Mouse (Mus musculus) heart, adult 8-10 months (tissue): Measurements from ENCODE around the gene Cntnap5b. TPM values are rescaled to one million over a fixed set of nuclear protein-coding genes. Genes with fewer than 3 reads are reported as not detected.
"Not testable (repeated sequence)": the region's sequence is repeated elsewhere in the genome, so short reads cannot be mapped to it uniquely, and the experiment has no call there.

Experiments used
- DNase-seq: peaks from one replicate; pipeline ENCODE4 v3.0.0; 2022; ENCODE audit warnings: low spot score
- total RNA-seq, 4 experiments: library from RNA; stranded (reverse); gene quantifications; 2 replicates each; pipeline ENCODE4 v1.2.4; 2022

Gene Cntnap5b
- total RNA-seq: under 1 TPM; 0.44 to 0.79 (median 0.57) TPM

DNA sequence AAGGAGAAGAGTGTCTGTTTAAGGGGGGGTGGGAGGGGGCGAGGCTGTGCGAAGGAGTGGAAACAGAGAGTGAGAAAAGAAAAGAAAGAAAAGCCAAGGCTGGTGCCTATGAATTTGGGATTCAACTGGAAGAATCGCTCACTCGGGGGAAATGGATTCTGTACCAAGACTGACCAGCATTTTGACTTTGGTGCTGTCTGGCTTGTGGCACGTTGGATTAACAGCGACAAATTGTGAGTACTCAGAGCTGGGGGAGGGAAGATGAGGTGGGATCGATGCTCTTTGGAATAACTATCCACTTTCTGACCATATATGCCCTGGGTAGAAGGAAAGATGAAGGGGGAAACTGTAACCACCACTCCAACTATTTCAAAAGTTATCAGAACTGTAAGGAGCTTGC lies at the start of gene Cntnap5b:
TSS of gene Cntnap5b (plus strand) at position 152 of the 400 bp plus-strand sequence.
- DNase-seq: no peak

DNA sequence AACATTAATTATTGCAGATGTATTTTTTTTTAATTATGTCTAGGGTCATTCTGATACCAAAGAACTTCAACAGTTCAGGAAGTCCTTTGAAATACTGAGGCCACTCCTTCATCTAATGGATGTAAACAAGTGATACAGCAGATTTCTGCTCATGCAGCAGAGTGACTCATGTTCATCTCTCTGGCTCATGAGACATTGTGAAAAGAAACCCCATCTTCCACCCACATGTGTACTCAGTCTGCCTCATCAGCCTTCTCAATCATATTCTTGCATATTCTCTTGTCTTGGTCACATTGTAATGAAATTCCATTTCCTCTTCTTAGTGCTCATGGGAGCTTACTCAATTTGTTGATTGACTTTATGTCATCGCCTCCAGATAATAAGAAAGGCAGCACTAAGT lies 12.6 kb upstream of the Cntnap5b start:
- no peak for DNase-seq

DNA sequence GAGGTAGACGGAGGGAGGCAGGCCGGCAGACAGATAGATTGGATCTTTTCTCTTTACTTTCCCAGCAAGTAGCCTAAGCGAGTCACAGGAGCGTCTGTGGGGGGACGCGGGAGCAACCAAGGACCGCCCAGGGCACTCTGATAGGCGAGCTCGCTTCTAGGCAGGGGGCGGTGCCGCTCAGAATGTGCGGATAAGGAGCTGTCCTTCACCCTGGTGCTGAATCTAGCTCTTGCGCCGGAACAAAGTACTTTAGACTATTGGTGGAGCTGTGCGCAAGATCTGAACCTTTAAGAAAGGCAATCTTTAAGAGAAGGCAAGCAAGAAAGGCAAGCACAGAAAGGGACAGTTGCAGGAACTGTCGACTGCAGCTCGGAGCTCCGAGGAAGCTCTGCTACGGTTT lies 382 bp upstream of the Cntnap5b start:
- no peak for DNase-seq

DNA sequence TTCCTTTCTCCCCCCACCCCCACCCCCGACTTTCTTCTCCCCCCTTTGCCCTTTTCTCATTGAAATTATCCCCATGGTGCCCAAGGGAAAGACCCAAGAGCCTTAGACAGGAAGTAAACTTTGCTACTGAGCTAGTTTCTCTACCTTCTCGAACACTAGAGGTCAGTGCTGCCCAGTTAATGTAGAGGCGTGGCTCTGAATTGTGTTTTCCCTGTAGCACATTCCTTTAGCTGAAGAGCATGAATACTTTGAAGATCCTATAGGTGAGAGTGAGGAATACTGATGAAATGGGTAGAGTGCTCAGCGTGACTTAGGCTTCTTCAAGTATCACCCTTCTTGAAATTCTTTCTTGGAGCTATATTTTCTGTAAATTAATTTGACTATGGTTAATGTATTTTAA lies 1.6 kb downstream of the Cntnap5b start:
- DNase-seq: no peak

DNA sequence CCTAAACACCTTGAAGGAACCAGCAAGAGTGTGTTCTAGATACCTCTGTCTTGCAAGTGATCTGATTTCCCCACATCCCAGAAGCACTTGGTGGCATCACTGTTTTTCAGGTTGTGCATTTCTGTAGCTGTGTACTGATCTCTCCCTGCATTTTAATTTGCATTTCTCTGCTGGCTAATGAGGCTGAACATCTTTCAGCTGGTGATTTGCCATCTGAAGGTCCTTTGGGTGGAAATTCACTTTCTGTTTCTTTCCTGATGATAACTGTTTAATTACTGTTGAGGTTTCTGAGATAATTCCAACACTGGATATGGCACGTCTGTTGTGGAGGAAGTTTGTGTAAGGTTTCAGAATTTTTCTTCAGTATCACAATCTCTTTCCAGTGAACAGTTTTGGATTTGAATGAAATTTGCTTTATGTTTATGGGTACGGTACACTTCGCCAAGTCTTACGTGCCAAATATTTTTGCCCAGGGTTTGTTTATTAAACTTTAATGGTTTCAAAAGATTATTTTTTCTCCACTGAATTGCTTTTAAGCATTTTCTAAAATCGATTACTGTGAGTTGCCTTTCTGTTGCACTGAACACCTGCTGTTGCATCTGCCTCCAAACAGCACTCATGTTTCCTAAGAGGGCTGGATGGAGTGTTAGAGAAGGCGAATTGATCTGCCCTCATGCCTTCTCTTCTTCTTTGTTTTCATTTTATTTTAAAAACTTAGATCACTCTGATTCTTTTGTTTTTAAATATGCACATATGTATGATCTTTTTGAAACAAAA lies 41.0 kb downstream of the Cntnap5b start:
- no peak for DNase-seq

DNA sequence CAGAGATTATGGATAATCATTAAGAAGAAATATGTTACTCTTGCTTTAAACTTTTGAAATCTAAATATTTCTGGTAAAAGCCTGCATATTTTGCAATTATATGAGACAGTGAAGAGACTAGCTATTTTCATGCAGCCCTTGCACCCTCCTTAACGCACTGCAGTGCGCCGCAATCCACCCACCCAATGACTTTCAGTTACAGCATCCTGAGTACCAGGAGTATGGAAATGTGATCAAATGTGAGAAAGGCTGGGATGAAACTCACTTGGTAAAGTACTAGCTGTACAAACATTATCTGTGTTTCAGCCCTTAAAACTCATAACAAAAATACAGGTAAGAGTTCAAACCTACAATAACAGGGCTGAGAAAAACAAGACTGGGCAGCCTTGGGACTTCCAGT lies 99.8 kb downstream of the Cntnap5b start:
- DNase-seq: no peak

DNA sequence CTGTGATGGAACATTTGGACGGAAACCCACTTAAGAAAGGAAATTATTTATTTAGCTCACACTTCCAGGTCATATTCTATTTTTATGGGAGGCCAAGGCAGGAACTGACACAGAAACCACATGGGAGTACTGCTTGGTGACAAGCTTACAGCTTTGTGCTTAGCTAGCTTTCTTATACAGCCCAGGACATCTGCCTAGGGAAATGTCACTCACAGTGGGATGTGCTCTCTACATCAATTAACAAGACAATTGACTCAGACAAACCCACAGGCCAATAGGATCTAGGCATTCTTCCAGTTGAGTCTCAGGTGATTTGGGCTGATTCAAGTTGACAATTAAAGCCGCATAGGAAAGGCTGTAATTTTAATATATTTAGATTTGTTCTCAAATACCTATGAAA lies 135.2 kb downstream of the Cntnap5b start:
- DNase-seq: no peak

DNA sequence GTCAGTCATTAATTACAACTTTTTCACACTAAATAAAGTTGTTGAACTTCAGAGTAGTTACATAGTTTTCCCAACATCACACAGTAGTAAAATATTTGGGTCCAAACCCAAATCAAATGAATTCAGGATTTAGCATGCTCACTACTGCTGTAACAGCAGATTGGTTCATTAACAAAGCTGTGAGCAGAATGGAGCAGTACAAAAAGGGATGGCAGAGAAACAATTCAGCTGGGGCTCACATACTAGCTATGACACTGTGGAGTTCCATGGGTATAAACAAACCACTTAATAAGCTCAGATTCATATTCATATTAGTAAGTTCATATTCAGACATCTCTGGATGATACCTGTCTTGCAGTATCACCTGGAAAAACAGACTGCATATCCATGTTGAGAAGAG lies 170.9 kb downstream of the Cntnap5b start:
- DNase-seq: no peak

DNA sequence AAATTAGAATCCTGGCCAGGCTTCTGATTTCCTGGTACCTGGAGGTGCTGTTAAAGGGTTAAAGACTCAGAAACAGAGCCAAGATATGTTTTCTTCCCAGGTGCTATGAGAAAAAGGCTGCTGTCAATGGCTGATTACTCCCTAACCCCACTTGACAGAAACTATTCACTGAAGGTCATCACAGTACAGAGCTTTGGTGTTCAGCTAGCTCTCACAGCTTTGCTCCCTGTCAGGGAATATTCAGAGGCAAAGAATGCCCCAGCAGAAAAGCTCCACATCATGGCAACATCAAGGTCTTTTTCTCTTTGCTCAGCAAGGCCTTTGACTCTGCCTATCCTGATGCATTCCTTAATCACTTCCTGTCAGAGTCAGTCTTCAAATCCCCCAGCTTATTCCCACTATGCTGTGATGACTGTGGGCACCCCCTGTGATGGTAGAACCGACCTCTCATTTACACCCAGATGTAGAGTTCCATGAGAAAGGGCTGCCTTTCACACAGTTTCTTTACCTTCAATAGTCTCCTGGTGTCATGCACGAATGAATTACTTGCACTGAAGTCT lies 186.9 kb downstream of the Cntnap5b start:
- no peak for DNase-seq

DNA sequence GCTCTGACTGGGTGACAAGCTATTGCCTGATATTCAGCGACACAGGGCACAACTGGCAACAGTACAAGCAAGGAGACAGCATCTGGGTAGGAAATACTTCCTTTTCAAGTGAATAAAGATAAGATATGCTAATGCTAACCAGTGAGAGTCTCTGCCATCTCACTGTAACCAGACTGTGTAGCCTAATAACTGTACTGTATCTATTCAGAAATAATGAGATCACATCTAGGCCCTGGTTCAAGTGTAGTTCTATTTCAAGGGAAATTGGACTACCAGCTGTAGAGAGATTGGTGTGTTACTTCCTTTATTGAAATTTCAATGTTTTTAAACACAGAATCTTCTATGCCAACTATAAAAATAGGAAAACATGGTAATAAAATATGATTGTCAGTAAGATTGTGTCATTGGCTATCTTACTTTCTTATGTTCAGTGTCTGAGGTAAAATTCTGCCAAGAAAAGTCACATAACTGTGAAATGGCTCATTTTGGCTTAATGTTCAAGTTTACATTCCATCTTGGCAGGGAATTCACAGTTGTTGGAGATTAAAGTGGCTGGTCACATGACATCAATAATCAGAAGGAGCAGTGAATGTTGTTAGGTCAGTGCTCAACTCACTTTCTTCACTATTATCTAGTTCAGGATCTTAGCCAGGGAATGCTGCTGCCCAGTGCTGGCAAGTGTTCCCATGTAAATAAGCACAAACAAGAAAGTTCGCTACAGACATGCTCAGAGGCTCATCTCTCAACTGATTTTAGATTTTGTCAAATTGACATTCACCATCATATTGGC lies 194.9 kb downstream of the Cntnap5b start:
- DNase-seq: no peak

DNA sequence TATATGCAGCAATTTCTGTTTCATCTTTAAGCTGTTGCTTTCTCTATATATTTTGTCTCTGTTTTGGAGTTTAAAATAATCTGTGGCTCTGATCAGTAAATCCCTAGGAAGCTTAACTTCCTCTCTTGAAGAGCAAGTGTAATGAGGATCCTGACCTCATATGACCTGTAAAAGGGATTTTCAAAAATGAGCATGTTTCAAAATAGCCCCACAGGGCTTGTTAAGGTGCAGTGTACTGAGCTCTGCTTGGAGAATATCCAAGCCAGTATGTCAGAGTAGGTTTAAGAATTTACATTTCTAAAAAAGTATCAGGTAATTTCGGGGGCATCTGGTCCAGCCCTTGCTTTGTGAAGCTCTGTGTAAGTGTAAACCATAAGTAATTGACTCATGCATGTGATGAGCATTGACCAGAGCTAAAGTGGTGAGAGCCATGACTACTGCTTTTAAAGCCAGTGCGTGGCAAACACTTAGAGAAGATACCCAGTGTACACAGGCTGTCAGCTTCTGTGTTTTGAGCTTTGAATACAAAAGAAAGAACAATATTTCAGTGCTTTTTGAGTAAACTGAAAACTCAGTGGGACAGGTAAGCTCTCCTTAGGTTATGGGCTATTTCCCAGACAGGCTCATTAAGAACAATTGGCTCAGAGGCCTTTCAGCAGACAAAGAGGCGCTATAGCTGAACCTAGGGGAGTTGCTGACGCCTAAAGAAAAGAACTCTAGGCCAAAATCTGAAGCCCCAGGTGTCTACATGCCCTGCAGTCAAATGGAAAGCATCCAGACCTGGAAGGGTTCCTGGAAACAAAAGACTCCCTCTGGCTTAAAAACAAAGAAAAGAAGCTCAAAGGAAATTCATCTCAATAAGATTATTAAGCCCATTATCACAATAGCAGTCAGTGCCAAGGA lies 197.9 kb downstream of the Cntnap5b start:
- no peak for DNase-seq

DNA sequence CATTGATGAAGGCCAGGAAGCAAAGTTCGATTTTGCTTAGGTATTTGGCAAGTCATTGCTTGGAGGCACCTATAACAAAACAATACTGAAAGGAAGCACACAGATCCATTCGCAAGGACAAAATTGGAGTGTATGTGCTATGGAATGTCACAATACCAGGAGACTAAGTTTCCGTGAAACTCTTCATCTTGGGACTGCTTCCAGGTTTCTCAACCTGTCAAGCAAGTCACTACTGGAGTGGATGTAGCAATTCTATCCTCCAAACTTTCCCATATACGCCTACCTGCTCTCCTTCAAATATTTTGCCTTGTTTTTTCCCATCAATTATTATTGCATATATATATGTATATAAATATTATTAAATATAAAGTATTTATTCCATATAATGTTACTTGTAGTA lies 228.7 kb downstream of the Cntnap5b start:
- DNase-seq: not testable (repeated sequence)

DNA sequence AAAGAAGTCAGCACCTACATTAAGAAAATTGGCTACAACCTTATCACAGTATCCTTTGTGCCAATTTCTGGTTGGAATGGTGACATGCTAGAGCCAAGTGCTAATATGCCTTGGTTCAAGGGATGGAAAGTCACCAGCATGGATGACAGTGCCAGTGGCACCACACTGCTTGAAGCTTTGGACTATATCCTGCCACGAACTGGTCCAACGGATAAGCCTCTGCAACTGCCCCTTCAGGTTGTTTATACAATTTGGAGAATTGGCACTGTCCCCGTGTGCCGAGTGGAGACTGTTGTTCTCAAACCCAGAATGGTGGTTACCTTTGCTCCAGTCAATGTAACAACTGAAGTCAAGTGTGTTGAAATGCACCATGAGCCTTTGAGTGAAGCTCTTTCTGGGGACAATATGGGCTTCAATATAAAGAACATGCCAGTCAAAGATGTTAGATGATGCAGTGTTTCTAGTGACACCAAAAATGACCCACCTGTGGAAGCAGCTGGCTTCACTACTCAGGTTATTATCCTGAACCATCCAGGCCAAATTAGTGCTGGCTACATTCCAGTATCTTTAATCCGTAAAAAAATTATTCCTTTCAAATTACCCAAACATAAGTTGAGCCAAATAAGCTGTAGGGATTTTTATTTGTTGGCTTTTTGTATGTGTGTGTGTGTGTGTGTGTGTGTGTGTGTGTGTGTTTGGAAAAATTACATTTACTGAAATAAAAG lies 233.6 kb downstream of the Cntnap5b start:
- no peak for DNase-seq

DNA sequence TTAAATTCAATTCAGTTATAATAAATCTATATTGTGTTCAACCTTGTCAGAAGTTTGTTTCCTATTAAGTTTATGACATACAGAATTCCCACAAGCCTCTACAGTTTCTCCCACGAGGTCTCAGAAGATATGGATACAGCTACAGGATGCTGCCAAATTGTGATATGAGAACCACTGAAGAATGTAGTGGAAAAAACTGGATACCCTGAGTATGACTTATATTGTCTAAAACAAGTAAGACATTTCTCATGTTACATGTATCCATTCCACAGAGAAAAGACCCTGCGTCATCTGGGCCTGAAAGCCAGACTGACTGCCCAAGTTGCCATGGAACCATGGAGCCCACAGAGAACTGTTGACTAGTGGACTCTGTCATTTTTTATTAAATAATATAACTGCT lies 269.2 kb downstream of the Cntnap5b start:
- DNase-seq: no peak

DNA sequence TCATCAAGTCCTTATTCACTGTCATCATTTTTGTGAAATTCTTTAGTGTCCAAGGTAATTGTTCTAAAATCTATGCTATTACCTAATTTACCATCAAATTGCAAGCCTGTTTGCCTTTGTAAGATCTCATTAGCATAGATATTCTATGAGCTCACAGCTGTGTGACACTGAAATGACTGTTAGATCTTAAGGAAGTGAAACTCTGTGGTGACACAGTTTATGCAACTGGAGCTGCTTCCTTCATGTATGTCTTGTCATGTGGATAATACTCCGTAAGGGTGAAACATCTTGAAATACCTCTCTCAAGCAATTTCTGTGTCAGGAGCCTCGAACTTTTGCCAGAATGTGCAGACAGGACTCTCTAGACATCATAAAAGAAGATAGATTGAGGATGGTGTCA lies 307.2 kb downstream of the Cntnap5b start:
- no peak for DNase-seq

DNA sequence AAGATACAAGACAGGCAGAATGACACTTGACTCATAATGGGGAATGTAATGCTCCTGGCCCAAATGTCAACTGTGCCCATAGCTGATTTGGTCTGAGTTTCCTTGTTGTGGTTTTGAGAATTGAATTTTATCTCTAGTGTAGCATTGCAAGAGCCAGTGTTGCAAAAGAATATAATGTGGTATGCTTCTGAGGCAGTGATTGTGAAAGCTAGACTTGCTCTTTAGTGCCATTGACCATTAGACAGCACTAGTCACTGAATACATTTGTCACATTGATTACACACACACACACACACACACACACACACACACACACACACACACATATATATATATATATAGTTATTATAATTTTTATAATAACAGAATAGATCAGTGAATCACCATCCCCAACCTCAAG lies 328.0 kb downstream of the Cntnap5b start:
- DNase-seq: no peak

DNA sequence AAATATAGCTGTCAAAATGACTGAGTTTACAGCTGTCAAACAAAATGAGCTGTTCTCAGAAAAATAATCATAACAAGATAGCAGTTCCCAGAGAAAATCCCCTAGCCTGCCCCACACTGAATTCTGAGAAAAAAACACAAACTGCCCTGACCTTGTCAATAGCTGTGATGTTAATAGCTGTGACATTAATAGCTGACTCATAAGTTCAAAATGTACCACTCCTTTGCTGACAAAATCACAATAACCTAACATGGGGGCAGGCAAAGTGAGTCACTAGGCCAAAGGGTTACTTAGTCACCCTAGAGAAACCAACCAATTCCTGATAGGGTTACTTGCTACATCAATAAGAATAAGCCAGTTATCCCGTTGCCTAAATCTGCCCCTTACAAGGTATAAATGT lies 328.5 kb downstream of the Cntnap5b start:
- no peak for DNase-seq

DNA sequence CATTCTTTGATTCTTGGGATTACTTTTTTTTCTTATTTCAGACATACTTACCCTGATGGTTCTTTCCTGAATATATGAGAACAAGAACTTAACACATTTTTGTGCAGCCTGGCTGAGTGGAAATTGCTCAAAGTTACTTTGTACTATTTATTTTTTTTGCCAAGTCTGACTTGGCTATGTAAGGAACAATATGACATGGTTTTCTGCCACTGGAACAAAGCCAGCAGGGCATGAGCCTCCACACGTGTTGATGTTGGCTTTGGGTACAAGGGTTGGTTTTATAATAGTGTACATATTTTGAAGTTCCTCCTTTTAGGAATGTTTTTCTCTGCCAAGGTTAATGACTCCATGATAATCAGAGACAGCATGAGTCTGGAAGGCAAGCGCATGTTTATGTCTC lies 331.8 kb downstream of the Cntnap5b start:
- DNase-seq: no peak

DNA sequence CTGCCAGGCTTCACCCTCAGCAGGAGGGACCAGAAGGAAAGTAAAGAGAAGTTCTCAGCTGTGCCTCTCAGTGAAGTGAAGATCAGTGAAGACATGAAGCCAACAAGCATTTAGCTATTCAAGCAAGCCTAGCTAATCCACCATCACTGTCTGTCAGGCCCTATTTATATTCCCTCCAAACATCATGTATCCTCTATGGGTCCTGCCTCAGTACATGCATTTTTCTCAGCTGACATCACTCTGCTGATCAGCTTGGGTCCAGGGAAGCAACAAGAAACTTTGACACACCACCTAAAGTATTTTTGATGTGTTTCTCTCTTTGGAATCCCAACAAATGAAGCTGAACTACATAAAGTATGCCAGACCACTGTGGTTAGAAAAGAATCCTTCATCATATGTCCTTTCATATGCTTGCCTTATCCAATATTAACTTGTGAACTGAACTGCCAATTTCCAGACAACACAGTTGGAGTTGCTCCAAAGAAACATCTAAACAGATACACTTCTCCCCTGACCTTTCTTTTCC lies 349.9 kb downstream of the Cntnap5b start:
- no peak for DNase-seq

DNA sequence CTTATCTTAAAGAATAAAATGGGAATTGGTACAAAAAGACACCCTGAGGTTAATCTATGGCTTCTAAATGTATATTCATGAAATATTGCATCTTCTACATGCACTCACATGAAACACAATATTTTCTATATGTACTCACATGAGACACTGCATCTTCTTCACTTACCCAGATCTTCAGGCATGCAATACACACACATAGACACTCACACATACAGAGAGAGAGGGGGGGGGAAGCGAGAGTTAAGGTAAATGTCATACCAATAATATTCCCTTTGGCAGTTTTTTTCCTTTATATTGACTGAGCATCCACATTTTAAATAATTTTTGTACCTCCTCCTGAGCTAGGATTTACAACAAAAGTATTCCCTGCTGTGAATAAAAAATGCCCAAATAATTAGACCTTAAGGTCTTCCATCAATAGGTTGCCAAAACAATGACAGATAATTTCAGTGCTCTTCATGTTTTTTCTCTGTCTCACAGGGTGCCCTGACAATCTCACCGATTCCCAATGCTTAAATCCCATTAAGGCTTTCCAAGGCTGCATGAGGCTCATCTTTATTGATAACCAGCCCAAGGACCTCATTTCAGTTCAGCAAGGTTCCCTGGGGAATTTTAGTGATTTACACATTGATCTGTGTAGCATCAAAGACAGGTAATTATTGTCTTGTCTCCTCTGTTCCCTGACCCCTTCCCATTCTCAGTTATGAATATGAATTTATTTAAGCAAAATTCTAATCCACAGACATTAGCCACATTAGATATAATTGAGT lies 391.2 kb downstream of the Cntnap5b start:
- DNase-seq: no peak
